In genomic region chr6:128078508-128078907, GRCm38 (mm10) we compare ENCODE assay signal across 10 mouse cellular contexts.
A peak's percentile ranks its signal among the peaks of the same experiment; 100 is the strongest.
DNase-seq lines count a peak whose midpoint lies in the region; ATAC-seq lines count a peak whose summit lies in the region.
"Had no signal": no experiment of that assay in that cellular context is flagged by ENCODE, and none has a peak within 500 bp of the region (broad histone marks: within the 10 kb centered on the region; RNA-seq: fewer than 3 reads in every experiment).

No protein-coding gene starts in this region.

- H3K36me3 ChIP-seq in midbrain, embryonic 10.5 days = no peaks in the 10 kb centered on the region
- no peaks in the 10 kb centered on the region for H3K36me3 ChIP-seq in midbrain, embryonic 14.5 days (ENCODE audit: control insufficient read depth, insufficient read depth, low read length)
- H3K36me3 ChIP-seq in intestine, embryonic 16.5 days (ENCODE audit: control insufficient read depth, insufficient read depth, low read length) = no peaks in the 10 kb centered on the region

- ATAC-seq in midbrain, embryonic 14.5 days (ENCODE audit: low FRiP score, low TSS enrichment) = no peak
- ATAC-seq in intestine, embryonic 16.5 days = peak; percentile 81
- ATAC-seq in megakaryocyte-erythroid progenitor cell, adult 5-6 weeks (replicated peaks; ENCODE audit: low FRiP score, low TSS enrichment, poor library complexity, severe bottlenecking) = no peak

- intact Hi-C loops in heart, postnatal 25 days (cut with DNase I) = no loop called here

- WGBS in midbrain, embryonic 10.5 days = 80% methylated on average over 4 of the region's 4 CpGs
- WGBS in midbrain, embryonic 14.5 days = 74% methylated on average over 4 of the region's 4 CpGs
- 36% methylated on average over 4 of the region's 4 CpGs for WGBS in intestine, embryonic 16.5 days

- no peak overlapping the region for H3K4me2 ChIP-seq in midbrain, embryonic 14.5 days (ENCODE audit: low read length)
- no peak overlapping the region for H3K4me2 ChIP-seq in intestine, embryonic 16.5 days (ENCODE audit: low read depth, low read length)

- H3K4me3 ChIP-seq in midbrain, embryonic 10.5 days = no peak overlapping the region
- H3K4me3 ChIP-seq in midbrain, embryonic 14.5 days (replicated peaks; ENCODE audit: low read depth, low read length) = no peak overlapping the region
- H3K4me3 ChIP-seq in intestine, embryonic 16.5 days (ENCODE audit: low read length) = no peak overlapping the region

- H3K27me3 ChIP-seq in midbrain, embryonic 10.5 days (ENCODE audit: low read depth, poor library complexity, severe bottlenecking) = no peaks in the 10 kb centered on the region
- H3K27me3 ChIP-seq in midbrain, embryonic 14.5 days (ENCODE audit: control insufficient read depth, insufficient read depth, low read length) = no peaks in the 10 kb centered on the region
- H3K27me3 ChIP-seq in intestine, embryonic 16.5 days (replicated peaks; ENCODE audit: control insufficient read depth, insufficient read depth, low read length) = no peaks in the 10 kb centered on the region

- peaks cover 32% of the 10 kb centered on the region for H3K4me1 ChIP-seq in midbrain, embryonic 10.5 days
- no peaks in the 10 kb centered on the region; the same call in 1 of the 2 replicates for H3K4me1 ChIP-seq in midbrain, embryonic 14.5 days (ENCODE audit: control insufficient read depth, insufficient read depth, low read length)
- H3K4me1 ChIP-seq in intestine, embryonic 16.5 days (ENCODE audit: control insufficient read depth, insufficient read depth, low read length) = peaks cover 44% of the 10 kb centered on the region

- DNase-seq in heart, adult 18-20 months = peak; percentile 43 to 59
- DNase-seq in heart, postnatal 25 days (ENCODE audit: low spot score) = no peak
- no peak for DNase-seq in midbrain, embryonic 10.5 days (ENCODE audit: low spot score)
- no peak for DNase-seq in midbrain, embryonic 14.5 days
- peak; percentile 45 for DNase-seq in yolk sac, embryonic 10.5 days (ENCODE audit: low spot score)
- DNase-seq in left cerebral cortex, adult 18-20 months (ENCODE audit: low spot score in 2 of 2) = no peak
- DNase-seq: left cerebral cortex, postnatal 4 days; right cerebral cortex, adult 18-20 months had no signal

- no peak overlapping the region for H3K9ac ChIP-seq in midbrain, embryonic 14.5 days (replicated peaks; ENCODE audit: low read length)
- H3K9ac ChIP-seq in intestine, embryonic 16.5 days (ENCODE audit: low read depth, low read length) = no peak overlapping the region

- H3K27ac ChIP-seq in midbrain, embryonic 10.5 days (replicated peaks) = 0 out of 2 replicates have a peak overlapping the region, but pooled peaks have one; percentile 7
- no peak overlapping the region for H3K27ac ChIP-seq in midbrain, embryonic 14.5 days (replicated peaks; ENCODE audit: low read depth, low read length)
- no peak overlapping the region for H3K27ac ChIP-seq in intestine, embryonic 16.5 days (ENCODE audit: low read length)

- H3K9me3 ChIP-seq in midbrain, embryonic 10.5 days (replicated peaks) = no peaks in the 10 kb centered on the region
- H3K9me3 ChIP-seq in midbrain, embryonic 14.5 days (ENCODE audit: control insufficient read depth, low read length) = no peaks in the 10 kb centered on the region
- no peaks in the 10 kb centered on the region for H3K9me3 ChIP-seq in intestine, embryonic 16.5 days (ENCODE audit: control insufficient read depth, low read length)

Comparison
In these comparisons a context has a peak if more than half of its experiments do, and no peak if none do; other contexts are left out.
1. DNase-seq: peak in heart, adult 18-20 months (2 of 2) and yolk sac, embryonic 10.5 days (single experiment); none in heart, postnatal 25 days (single experiment), midbrain, embryonic 10.5 days (single experiment), midbrain, embryonic 14.5 days (single experiment) and left cerebral cortex, adult 18-20 months (0 of 2).